Mouse (Mus musculus) lung, embryonic 14.5 days (tissue): Measurements from ENCODE around the gene Ikzf3. TPM values are rescaled to one million over a fixed set of nuclear protein-coding genes. Genes with fewer than 3 reads are reported as not detected.
A peak's percentile ranks its signal among the peaks of the same experiment; 100 is the strongest.

Experiments
- ATAC-seq: fragments of 200-750 bp; cut with Nextera tagmentation; 2 replicates; pipeline ENCODE4 v1.8.0; 2017; ENCODE audit warnings: mild to moderate bottlenecking, moderate TSS enrichment, moderate library complexity; ENCODE audit not compliant: insufficient read depth
- DNase-seq: peaks from one replicate; pipeline ENCODE4 v3.0.0-alpha.2; 2015
- H3K27ac ChIP-seq: fragments of 300-500 bp; sonication (generic); 2 replicates; pipeline ENCODE4 v1.5.1; 2014; ENCODE audit warnings: low read depth, mild to moderate bottlenecking, moderate library complexity
- H3K27me3 ChIP-seq: fragments of 300-500 bp; sonication (generic); 2 replicates; pipeline ENCODE4 v1.6.1; 2014; ENCODE audit warnings: low read length, control low read depth; ENCODE audit not compliant: insufficient read depth
- H3K36me3 ChIP-seq: fragments of 300-500 bp; sonication (generic); 2 replicates; pipeline ENCODE4 v1.6.1; 2014; ENCODE audit warnings: control low read depth; ENCODE audit not compliant: insufficient read depth
- H3K4me1 ChIP-seq: fragments of 300-500 bp; sonication (generic); 2 replicates; pipeline ENCODE4 v1.6.1; 2014; ENCODE audit warnings: antibody characterized with exemption, control low read depth; ENCODE audit not compliant: insufficient read depth
- H3K4me2 ChIP-seq: fragments of 300-500 bp; sonication (generic); 2 replicates; pipeline ENCODE4 v1.6.1; 2014; ENCODE audit warnings: mild to moderate bottlenecking
- H3K4me3 ChIP-seq: fragments of 300-500 bp; sonication (generic); 2 replicates; pipeline ENCODE4 v1.5.1; 2014; ENCODE audit warnings: low read depth, low read length
- H3K9ac ChIP-seq: fragments of 300-500 bp; sonication (generic); 2 replicates; pipeline ENCODE4 v1.6.1; 2014
- H3K9me3 ChIP-seq: fragments of 300-500 bp; sonication (generic); 2 replicates; pipeline ENCODE4 v1.6.1; 2016; ENCODE audit warnings: low read depth, low read length, control low read depth
- CTCF ChIP-seq: IDR thresholded peaks from 2 replicates; pipeline ENCODE4 v1.5.1; 2016; ENCODE audit warnings: antibody characterized with exemption, low read depth
- WGBS: fragments of 180-500 bp; shearing (Covaris S2); extraction: QIAGEN DNeasy Blood & Tissue Kit; methylation state at CpG from one replicate; pipeline ENCODE4 v1.1.7; 2014; 5-methylcytosine and 5-hydroxymethylcytosine counted together
- polyA plus RNA-seq: library from polyadenylated mRNA; unstranded; fragments of >200 nt; fragmentation: Nextera tagmentation; extraction: Ambion mirVana; gene quantifications from 2 replicates; pipeline ENCODE4 v1.2.1, GENCODE M21; 2014

Gene Ikzf3
- polyA plus RNA-seq, 1 experiment from 2014 or later: 0.14 TPM

- ATAC-seq (peak; percentile 72), DNase-seq (peak; percentile 88)
- H3K27ac ChIP-seq: peak overlapping the region; percentile 89
- no peaks in the 10 kb centered on the region for H3K9me3 ChIP-seq
- TF ChIP-seq CTCF: no peak
- peaks cover 11% of the 10 kb centered on the region for H3K36me3 ChIP-seq
- peak overlapping the region; percentile 51 for H3K9ac ChIP-seq
- WGBS: 3% methylated on average over 20 of the region's 20 CpGs
- peaks cover 9% of the 10 kb centered on the region for H3K4me1 ChIP-seq
- H3K4me3 ChIP-seq: peak overlapping the region; percentile 91
- H3K27me3 ChIP-seq: peaks cover 6% of the 10 kb centered on the region
- peak overlapping the region; percentile 86 for H3K4me2 ChIP-seq
These were observed 42.1 kb upstream of the Ikzf3 start for GRCm38 (mm10) chr11:98587684-98588546.

- Histone ChIP-seq H3K27me3 (no peaks in the 10 kb centered on the region; the same call in 1 of the 2 replicates), H3K4me3 (peak within 1 kb of the TSS; percentile 91), H3K9ac (peak within 1 kb of the TSS; percentile 82), H3K36me3 (peaks cover 20% of the 10 kb centered on the region), H3K4me2 (peak within 1 kb of the TSS; percentile 86), H3K9me3 (no peaks in the 10 kb centered on the region), H3K4me1 (peaks cover 9% of the 10 kb centered on the region), H3K27ac (peak within 1 kb of the TSS; percentile 89)
- WGBS: under 1% methylated on average over 49 of the region's 49 CpGs
- peak; percentile 92 for ATAC-seq
- DNase-seq: peak; percentile 100
- no peak for TF ChIP-seq CTCF
These were observed 41.2 kb upstream of the Ikzf3 start, which contains the start of gene Ormdl3 for GRCm38 (mm10) chr11:98586892-98587563. Gene Ormdl3 (minus strand): TSS chr11:98587368.

- Histone ChIP-seq H3K4me1 (peaks cover 9% of the 10 kb centered on the region), H3K9ac (peak overlapping the region; percentile 82), H3K9me3 (no peaks in the 10 kb centered on the region), H3K4me2 (peak overlapping the region; percentile 86), H3K27me3 (no peaks in the 10 kb centered on the region), H3K4me3 (peak overlapping the region; percentile 91), H3K36me3 (peaks cover 27% of the 10 kb centered on the region), H3K27ac (peak overlapping the region; percentile 89)
- ATAC-seq (peak; percentile 28; the same call in 1 of the 2 replicates), DNase-seq (no peak)
- no peak for TF ChIP-seq CTCF
- 1% methylated on average over 22 of the region's 22 CpGs for WGBS
These were observed 40.5 kb upstream of the Ikzf3 start for GRCm38 (mm10) chr11:98586087-98586891.

- H3K4me1 ChIP-seq: peaks cover 6% of the 10 kb centered on the region
These were observed 38.9 kb upstream of the Ikzf3 start for GRCm38 (mm10) chr11:98584629-98585177.

GRCm38 (mm10) chr11:98584146-98584545, 38.3 kb upstream of the Ikzf3 start:
- Histone ChIP-seq H3K4me2 (no peak overlapping the region), H3K27ac (no peak overlapping the region), H3K4me3 (no peak overlapping the region), H3K9me3 (no peaks in the 10 kb centered on the region), H3K27me3 (no peaks in the 10 kb centered on the region), H3K9ac (no peak overlapping the region), H3K36me3 (peaks cover 30% of the 10 kb centered on the region), H3K4me1 (peaks cover 6% of the 10 kb centered on the region)
- no peak for TF ChIP-seq CTCF
- no peak for ATAC-seq
- whole genome bisulfite sequencing: 53% methylated on average over 1 of the region's 1 CpGs
- DNase-seq: no peak

More at GRCm38 (mm10) chr11:98584629-98585177, 38.9 kb upstream of the Ikzf3 start:
- Histone ChIP-seq H3K9ac (no peak overlapping the region), H3K4me2 (peak overlapping the region; percentile 86; the same call in 1 of the 2 replicates), H3K27me3 (no peaks in the 10 kb centered on the region), H3K27ac (no peak overlapping the region), H3K9me3 (no peaks in the 10 kb centered on the region), H3K4me3 (no peak overlapping the region), H3K36me3 (peaks cover 30% of the 10 kb centered on the region)
- ATAC-seq: no peak
- no peak for DNase-seq
- no peak for TF ChIP-seq CTCF
- 83% methylated on average over 6 of the region's 6 CpGs for WGBS

GRCm38 (mm10) chr11:98583571-98583970, 37.7 kb upstream of the Ikzf3 start:
- ATAC-seq (no peak), DNase-seq (no peak)
- H3K4me2 ChIP-seq: no peak overlapping the region
- no peak overlapping the region for H3K4me3 ChIP-seq
- peaks cover 6% of the 10 kb centered on the region for H3K4me1 ChIP-seq
- 25% methylated on average over 3 of the region's 3 CpGs for WGBS
- TF ChIP-seq CTCF: 0 out of 2 replicates have a peak, but pooled peaks have one; percentile 4
- no peak overlapping the region for H3K9ac ChIP-seq
- no peaks in the 10 kb centered on the region for H3K9me3 ChIP-seq
- no peak overlapping the region; the same call in 1 of the 2 replicates for H3K27ac ChIP-seq
- peaks cover 30% of the 10 kb centered on the region for H3K36me3 ChIP-seq
- no peaks in the 10 kb centered on the region for H3K27me3 ChIP-seq
